Mouse (Mus musculus) frontal cortex, adult (tissue): ENCODE measurements around the gene Nfu1.

Experiments used
- ATAC-seq: cut with Nextera tagmentation; 2 replicates; pipeline ENCODE4 v1.9.2; 2017; ENCODE audit warnings: mild to moderate bottlenecking, moderate library complexity, mixed read lengths; ENCODE audit not compliant: low TSS enrichment

Nfu1 gene

GRCm38 (mm10) chr6:87008887-87009286 is at the start of gene Nfu1:
TSS of gene Nfu1 (plus strand) at chr6:87009236.
- ATAC-seq, result no peak

- ATAC-seq, result 0 out of 2 replicates have a peak, but pooled peaks have one; percentile 41
These were observed 44.9 kb upstream of the Nfu1 start for GRCm38 (mm10) chr6:86963987-86964685.

- ATAC-seq, result peak; percentile 53
These were observed 41.9 kb upstream of the Nfu1 start for GRCm38 (mm10) chr6:86967166-86967565.

GRCm38 (mm10) chr6:86973956-86974355 is 35.1 kb upstream of the Nfu1 start:
- ATAC-seq, result peak; percentile 45; the same call in 1 of the 2 replicates

- ATAC-seq, result no peak
These were observed 30.7 kb upstream of the Nfu1 start for GRCm38 (mm10) chr6:86978156-86978908.

GRCm38 (mm10) chr6:86978909-86979265 is 30.1 kb upstream of the Nfu1 start:
- no peak for ATAC-seq

- no peak for ATAC-seq
These were observed 27.8 kb upstream of the Nfu1 start for GRCm38 (mm10) chr6:86981206-86981605.

GRCm38 (mm10) chr6:86985314-86986106 is 23.5 kb upstream of the Nfu1 start:
- no peak for ATAC-seq

- ATAC-seq, result no peak
These were observed 19.5 kb upstream of the Nfu1 start for GRCm38 (mm10) chr6:86989576-86989975.

GRCm38 (mm10) chr6:86991041-86991440 is 18.0 kb upstream of the Nfu1 start:
- no peak for ATAC-seq

- ATAC-seq, result no peak
These were observed 16.7 kb upstream of the Nfu1 start for GRCm38 (mm10) chr6:86992349-86992748.

GRCm38 (mm10) chr6:86994254-86994653 is 14.8 kb upstream of the Nfu1 start:
- no peak for ATAC-seq

GRCm38 (mm10) chr6:86996629-86997307 is 12.3 kb upstream of the Nfu1 start:
- peak; percentile 60 for ATAC-seq

- ATAC-seq, result peak; percentile 42
These were observed 11.7 kb upstream of the Nfu1 start for GRCm38 (mm10) chr6:86997360-86997759.

GRCm38 (mm10) chr6:87001995-87002394 is 7.0 kb upstream of the Nfu1 start:
- ATAC-seq, result 0 out of 2 replicates have a peak, but pooled peaks have one; percentile 5

- peak; percentile 64 for ATAC-seq
These were observed 6.4 kb upstream of the Nfu1 start for GRCm38 (mm10) chr6:87002521-87003055.

- no peak for ATAC-seq
These were observed 4.9 kb upstream of the Nfu1 start for GRCm38 (mm10) chr6:87004099-87004498.

- ATAC-seq, result no peak
These were observed 3.5 kb upstream of the Nfu1 start for GRCm38 (mm10) chr6:87005577-87005976.

- peak; percentile 98 for ATAC-seq
These were observed 774 bp downstream of the Nfu1 start for GRCm38 (mm10) chr6:87009692-87010328.

GRCm38 (mm10) chr6:87016916-87017315 is 7.9 kb downstream of the Nfu1 start:
- no peak for ATAC-seq

- peak; percentile 75 for ATAC-seq
These were observed 9.8 kb downstream of the Nfu1 start for GRCm38 (mm10) chr6:87018874-87019273.
